Mouse (Mus musculus) kidney, adult 2 months (tissue): ENCODE results near the gene Tmem199. TPM values are rescaled to one million over a fixed set of nuclear protein-coding genes. Genes with fewer than 3 reads are reported as not detected.

Source experiments
- DNase-seq: peaks from one replicate; pipeline ENCODE4 v3.0.0; 2021
- H3K27ac ChIP-seq: fragments of 200-500 bp; 2 replicates; pipeline ENCODE4 v1.5.1; 2012; ENCODE audit warnings: low read depth, low read length, control low read depth, inconsistent platforms; ENCODE audit not compliant: insufficient read depth
- H3K27me3 ChIP-seq: fragments of 200-500 bp; replicated peaks from 2 replicates; pipeline ENCODE4 v1.6.1; 2012; ENCODE audit warnings: mild to moderate bottlenecking, moderate library complexity, low read length, inconsistent platforms; ENCODE audit not compliant: control insufficient read depth, insufficient read depth
- H3K36me3 ChIP-seq: fragments of 200-500 bp; 2 replicates; pipeline ENCODE4 v1.6.1; 2012; ENCODE audit warnings: mild to moderate bottlenecking, moderate library complexity, low read length, inconsistent platforms; ENCODE audit not compliant: control insufficient read depth, insufficient read depth
- H3K4me1 ChIP-seq: fragments of 200-500 bp; 2 replicates; pipeline ENCODE4 v1.6.1; 2011; ENCODE audit warnings: low read length; ENCODE audit not compliant: control insufficient read depth, insufficient read depth
- H3K4me3 ChIP-seq: fragments of 200-500 bp; 2 replicates; pipeline ENCODE4 v1.5.1; 2011; ENCODE audit warnings: mild to moderate bottlenecking, low read depth, low read length, control low read depth; ENCODE audit not compliant: insufficient read depth
- CTCF ChIP-seq: fragments of 200-500 bp; conservative IDR thresholded peaks from 2 replicates; pipeline ENCODE4 v1.5.1; 2011; ENCODE audit warnings: low read depth, mild to moderate bottlenecking, control low read depth, low read length, moderate library complexity, mixed read lengths; ENCODE audit not compliant: insufficient read depth, insufficient read length
- POLR2A ChIP-seq: fragments of 200-500 bp; IDR thresholded peaks from one replicate; pipeline ENCODE4 v1.6.1; 2011; ENCODE audit warnings: low read depth, low read length, control low read depth
- WGBS: fragments of 180-500 bp; shearing (Covaris S2); methylation state at CpG from one replicate; pipeline ENCODE4 v1.1.7; 2018; 5-methylcytosine and 5-hydroxymethylcytosine counted together
- polyA plus RNA-seq: library from polyadenylated mRNA; depleted of rRNA; stranded (reverse); fragments of >200 nt; gene quantifications from 2 replicates; pipeline ENCODE4 v1.2.3, GENCODE M21; 2012

The Tmem199 gene
- polyA plus RNA-seq, 1 experiment = 15.9 TPM

DNA sequence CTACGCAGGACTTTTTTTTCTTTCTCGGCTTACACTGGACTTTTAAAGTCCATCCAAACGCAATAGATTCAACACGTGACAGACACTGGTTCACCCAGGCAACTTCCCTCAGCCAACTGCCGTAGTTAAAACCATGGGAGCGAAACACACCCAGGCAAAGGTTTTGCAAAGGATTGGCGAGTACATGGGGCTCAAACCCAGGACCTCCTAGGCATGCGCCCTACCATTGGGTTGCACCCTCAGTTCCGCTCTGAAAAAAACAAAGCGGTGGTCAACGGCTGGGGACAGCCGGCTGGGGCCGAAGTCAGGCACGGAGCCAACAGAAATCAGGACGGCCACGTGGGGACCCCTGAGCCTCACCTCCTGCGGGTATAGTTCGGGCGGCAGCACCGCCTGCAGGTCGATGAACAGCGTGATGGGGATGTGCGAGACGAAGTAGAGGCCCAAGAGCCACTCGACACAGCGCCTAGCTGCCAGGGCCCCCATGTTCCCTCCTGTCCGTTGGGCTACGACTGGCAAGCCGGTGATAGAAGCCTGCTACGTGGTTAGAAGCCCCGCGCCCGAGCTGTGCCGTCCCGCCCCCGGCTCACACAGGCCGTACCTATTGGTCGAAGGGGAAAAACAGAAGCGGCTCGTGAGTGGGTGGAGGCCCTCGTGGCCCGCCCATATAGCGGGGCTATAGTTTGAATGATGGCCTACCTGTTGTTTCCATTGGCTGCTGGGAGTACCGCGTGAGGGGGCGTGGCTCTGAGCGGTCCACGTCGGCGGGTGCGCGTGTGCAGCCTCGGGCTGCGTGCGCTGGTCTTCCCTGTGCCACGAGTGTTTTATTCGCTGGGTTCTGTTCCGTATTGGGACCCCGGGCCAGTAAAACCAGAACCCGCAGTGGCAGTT is 38.4 kb upstream of the Tmem199 start, which contains the start of gene Tmem97:
Tmem97 (minus strand) TSS at position 610 of the 891 bp plus-strand sequence.
- H3K27ac ChIP-seq = no peak within 1 kb of the TSS
- under 1% methylated on average over 60 of the region's 60 CpGs for WGBS

GRCm38 (mm10) chr11:78549491-78549987 is 37.6 kb upstream of the Tmem199 start:
- Histone ChIP-seq H3K4me1 (peaks cover 11% of the 10 kb centered on the region; the same call in 1 of the 2 replicates), H3K27ac (no peak overlapping the region), H3K4me3 (peak overlapping the region; percentile 86; the same call in 1 of the 2 replicates), H3K27me3 (no peaks in the 10 kb centered on the region), H3K36me3 (no peaks in the 10 kb centered on the region)
- TF ChIP-seq POLR2A (no peak), CTCF (no peak)
- WGBS = 33% methylated on average over 5 of the region's 5 CpGs
- peak; percentile 51 for DNase-seq

More for the DNA sequence above, 38.4 kb upstream of the Tmem199 start, which contains the start of gene Tmem97:
- H3K4me3 ChIP-seq = peak within 1 kb of the TSS; percentile 86
- DNase-seq = peak; percentile 98
- no peaks in the 10 kb centered on the region for H3K36me3 ChIP-seq
- H3K4me1 ChIP-seq = peaks cover 11% of the 10 kb centered on the region; the same call in 1 of the 2 replicates
- TF ChIP-seq POLR2A = peak; percentile 48
- TF ChIP-seq CTCF = no peak
- H3K27me3 ChIP-seq = no peaks in the 10 kb centered on the region

GRCm38 (mm10) chr11:78547718-78548460 is 35.9 kb upstream of the Tmem199 start:
- no peak for DNase-seq
- TF ChIP-seq CTCF (no peak), POLR2A (no peak)
- peaks cover 1% of the 10 kb centered on the region; the same call in 1 of the 2 replicates for H3K36me3 ChIP-seq
- WGBS = 88% methylated on average over 2 of the region's 2 CpGs
- H3K27ac ChIP-seq = no peak overlapping the region
- no peaks in the 10 kb centered on the region for H3K27me3 ChIP-seq
- no peak overlapping the region for H3K4me3 ChIP-seq
- H3K4me1 ChIP-seq = peaks cover 11% of the 10 kb centered on the region; the same call in 1 of the 2 replicates

GRCm38 (mm10) chr11:78545181-78545580 is 33.2 kb upstream of the Tmem199 start:
- Histone ChIP-seq H3K27ac (no peak overlapping the region), H3K4me1 (peaks cover 6% of the 10 kb centered on the region; the same call in 1 of the 2 replicates), H3K4me3 (no peak overlapping the region), H3K36me3 (peaks cover 5% of the 10 kb centered on the region; the same call in 1 of the 2 replicates), H3K27me3 (no peaks in the 10 kb centered on the region)
- 62% methylated on average over 8 of the region's 8 CpGs for WGBS
- no peak for DNase-seq
- TF ChIP-seq POLR2A = no peak
- no peak for TF ChIP-seq CTCF

GRCm38 (mm10) chr11:78544449-78545111 is 32.6 kb upstream of the Tmem199 start:
- Histone ChIP-seq H3K4me1 (0 out of 2 replicates have a peak, but pooled peaks cover 2% of the 10 kb centered on the region), H3K27me3 (no peaks in the 10 kb centered on the region), H3K27ac (no peak overlapping the region), H3K4me3 (no peak overlapping the region), H3K36me3 (peaks cover 5% of the 10 kb centered on the region; the same call in 1 of the 2 replicates)
- no peak for DNase-seq
- no peak for TF ChIP-seq POLR2A
- WGBS = 92% methylated on average over 7 of the region's 7 CpGs

DNA sequence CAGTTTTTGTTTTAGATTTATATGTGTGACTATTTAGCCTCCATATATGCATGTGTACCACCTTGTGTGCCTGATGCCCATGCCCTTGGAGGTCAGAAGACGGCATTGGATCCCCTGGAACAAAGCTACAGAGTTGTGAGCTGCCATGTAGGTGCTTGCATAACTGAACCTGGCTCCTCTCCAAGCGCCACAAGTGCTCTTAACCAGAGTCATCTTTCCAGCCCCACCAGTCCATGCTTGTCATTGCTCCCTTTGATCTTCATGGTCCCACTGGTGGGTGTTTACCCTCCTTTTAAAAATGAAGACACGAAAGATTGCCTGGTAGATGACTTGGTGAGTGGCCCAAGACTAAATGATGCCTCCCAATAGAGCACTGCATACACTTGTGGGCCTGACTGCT is 28.4 kb upstream of the Tmem199 start:
- Histone ChIP-seq H3K27me3 (no peaks in the 10 kb centered on the region), H3K4me3 (no peak overlapping the region), H3K27ac (no peak overlapping the region), H3K36me3 (peaks cover 5% of the 10 kb centered on the region; the same call in 1 of the 2 replicates), H3K4me1 (peaks cover 8% of the 10 kb centered on the region; the same call in 1 of the 2 replicates)
- no peak for DNase-seq
- WGBS = 83% methylated on average over 3 of the region's 3 CpGs
- no peak for TF ChIP-seq POLR2A
